Mouse (Mus musculus): Measurements from ENCODE around the gene Fkbp4.

Gene Fkbp4

GRCm38 (mm10) chr6:128437288-128437687, 1.2 kb downstream of the Fkbp4 start:
- DNase-seq (ENCODE audit: low spot score in 2 of 2), result no peak

DNA sequence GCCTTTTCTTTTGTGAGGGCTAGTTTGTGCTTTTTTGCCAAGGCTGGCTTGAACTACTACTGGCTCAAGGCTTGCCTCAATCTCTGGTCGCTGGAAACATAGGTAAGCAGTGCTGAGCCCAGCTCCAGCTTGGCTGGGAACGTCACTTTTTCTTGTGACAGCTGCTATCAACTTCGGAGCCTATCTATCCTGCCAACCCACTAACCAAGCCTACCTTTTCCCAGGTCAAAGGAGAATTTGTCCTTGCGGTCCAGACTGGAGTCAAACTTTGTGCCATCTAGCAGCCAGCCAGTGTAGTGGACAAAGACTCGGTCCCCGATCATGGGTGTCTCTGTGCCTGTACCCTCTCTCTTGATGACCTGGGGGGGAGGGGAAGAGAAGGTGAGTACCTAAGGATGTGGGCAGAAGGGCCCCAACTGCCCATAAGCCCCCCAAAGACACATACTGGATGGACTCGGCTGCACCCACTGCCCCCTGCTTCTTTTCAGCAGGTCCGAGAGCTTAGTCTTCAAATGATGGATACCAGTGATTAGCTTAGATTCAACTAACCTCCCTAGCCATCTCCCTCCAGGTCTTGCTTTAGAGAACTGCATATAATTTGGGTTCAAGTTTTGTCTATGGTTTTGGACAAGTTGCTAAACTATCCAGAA, 2.0 kb downstream of the Fkbp4 start:
- DNase-seq (ENCODE audit: low spot score in 2 of 2), result no peak

GRCm38 (mm10) chr6:128435474-128435873, 3.0 kb downstream of the Fkbp4 start:
- peak in 1 of 2 experiments; percentile 43 for DNase-seq (ENCODE audit: low spot score in 2 of 2)

- no peak for DNase-seq (ENCODE audit: low spot score in 2 of 2)
Observed at GRCm38 (mm10) chr6:128433566-128433965, 4.9 kb downstream of the Fkbp4 start.

DNA sequence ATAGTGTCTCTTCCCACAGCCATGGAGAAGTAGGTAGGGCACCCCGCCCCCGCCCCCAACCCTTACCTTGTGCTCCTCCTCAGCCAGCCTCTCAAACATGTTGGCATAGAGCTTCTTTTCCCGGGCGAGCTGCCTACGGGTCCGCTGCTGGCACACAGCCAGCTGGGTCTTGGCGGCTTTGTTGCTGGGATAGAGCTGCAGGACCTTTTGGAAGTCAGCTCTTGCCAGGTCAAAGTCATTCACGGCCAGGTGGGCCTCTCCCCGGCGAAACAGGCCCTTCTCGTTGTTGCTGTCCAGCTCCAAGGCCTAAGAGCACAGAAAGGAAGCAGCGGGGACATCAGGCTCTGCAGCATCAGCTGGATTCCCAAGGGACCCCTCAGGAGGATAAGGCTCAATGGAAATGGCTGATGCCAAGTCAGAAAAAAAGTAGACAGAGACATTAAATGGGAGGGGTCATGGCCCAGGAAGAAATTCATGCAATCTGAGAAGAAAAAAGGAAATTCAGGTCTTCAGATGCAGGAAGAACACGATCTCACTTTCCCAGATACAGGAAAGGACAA, 6.0 kb downstream of the Fkbp4 start:
- DNase-seq (ENCODE audit: low spot score in 2 of 2), result peak in 1 of 2 experiments; percentile 50

DNA sequence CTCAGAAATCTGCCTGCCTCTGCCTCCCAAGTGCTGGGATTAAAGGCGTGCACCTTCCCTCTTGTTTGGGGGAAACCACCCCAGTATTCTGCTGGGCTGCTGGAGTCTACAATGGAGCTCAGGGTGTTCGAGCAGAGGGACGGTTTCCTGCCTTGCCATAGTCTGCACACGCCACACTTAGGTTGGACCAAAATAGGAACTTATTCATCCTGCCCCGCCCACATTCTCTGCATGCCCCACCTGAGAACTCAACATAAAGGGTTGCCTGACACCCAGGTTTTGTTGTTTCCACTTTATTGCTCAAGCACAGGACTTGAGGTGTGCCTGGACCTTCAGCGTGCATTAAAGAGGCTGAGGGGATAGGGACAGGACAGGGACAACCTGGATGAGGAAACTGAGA, 8.7 kb downstream of the Fkbp4 start:
- DNase-seq (ENCODE audit: low spot score in 2 of 2), result no peak

GRCm38 (mm10) chr6:128429300-128429699, 9.2 kb downstream of the Fkbp4 start:
- no peak for DNase-seq (ENCODE audit: low spot score in 2 of 2)

- DNase-seq (ENCODE audit: low spot score in 2 of 2), result no peak
Observed at GRCm38 (mm10) chr6:128427571-128427970, 10.9 kb downstream of the Fkbp4 start.

- no peak for DNase-seq (ENCODE audit: low spot score in 2 of 2)
Observed at GRCm38 (mm10) chr6:128425046-128425445, 13.4 kb downstream of the Fkbp4 start.

GRCm38 (mm10) chr6:128424269-128425019, 14.0 kb downstream of the Fkbp4 start, which contains the start of gene Itfg2:
TSS of gene Itfg2 (minus strand) at chr6:128424931.
- DNase-seq (ENCODE audit: low spot score in 2 of 2), result peak; percentile 88 to 92

- DNase-seq (ENCODE audit: low spot score in 2 of 2), result no peak
Observed at GRCm38 (mm10) chr6:128423496-128424268, 14.8 kb downstream of the Fkbp4 start.

DNA sequence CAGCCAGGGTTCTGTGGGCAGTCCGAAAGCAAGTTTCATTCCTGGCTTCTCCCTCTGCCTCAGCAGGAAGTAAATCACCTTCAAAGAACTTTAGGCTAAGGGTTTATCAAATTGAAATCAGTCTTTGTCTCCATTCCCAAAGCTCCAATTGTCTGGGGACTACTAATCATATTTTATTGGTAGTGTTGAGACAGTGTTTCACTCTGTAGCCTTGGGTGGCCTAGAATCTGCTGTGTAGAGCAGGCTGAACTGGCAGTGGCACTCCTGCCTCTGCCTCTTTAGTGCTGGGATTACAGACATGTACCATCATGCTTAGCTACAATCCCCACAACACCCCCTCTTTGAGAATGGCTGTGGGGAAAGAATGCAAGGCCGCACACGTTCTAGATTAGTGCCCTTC, 17.0 kb downstream of the Fkbp4 start:
- DNase-seq (ENCODE audit: low spot score in 2 of 2), result no peak

DNA sequence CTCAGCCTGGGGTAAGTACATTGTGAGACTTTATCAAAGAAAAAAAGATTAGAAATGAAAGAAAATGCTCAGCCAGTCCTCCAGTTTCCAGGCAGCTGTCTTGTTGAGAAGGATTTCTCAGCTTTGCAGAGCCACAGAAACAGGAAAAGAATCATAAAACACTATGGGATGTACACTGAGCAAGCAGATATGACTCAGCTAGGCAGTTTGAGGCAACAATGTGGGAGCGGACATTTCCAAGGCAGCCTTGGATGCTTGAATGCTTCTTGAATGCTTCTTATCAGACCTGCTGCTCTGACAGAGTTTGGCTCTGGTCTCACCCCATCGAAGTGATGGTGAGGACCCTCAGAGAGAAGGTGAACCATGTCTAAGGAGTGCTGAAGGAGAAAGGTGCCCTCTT, 17.4 kb downstream of the Fkbp4 start:
- no peak for DNase-seq (ENCODE audit: low spot score in 2 of 2)

DNA sequence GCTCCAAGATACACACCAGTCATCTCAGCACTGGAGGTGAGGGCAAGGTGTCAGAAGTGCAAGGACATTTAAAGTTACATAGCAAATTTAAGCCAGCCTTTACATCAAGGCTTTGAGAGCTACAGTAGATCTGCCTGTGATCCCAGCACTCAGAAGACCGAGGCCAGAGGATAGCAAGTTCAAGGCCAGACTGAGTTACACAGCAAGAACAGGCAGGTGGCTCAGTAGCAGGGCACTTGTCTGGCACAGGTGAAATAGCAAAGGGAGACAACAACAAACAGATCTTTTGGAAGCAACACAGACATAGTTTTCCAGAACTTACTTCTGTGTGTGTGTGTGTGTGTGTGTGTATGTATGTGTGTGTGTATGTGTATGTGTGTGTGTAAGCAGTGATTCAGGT, 20.4 kb downstream of the Fkbp4 start:
- no peak for DNase-seq (ENCODE audit: low spot score in 2 of 2)

- DNase-seq (ENCODE audit: low spot score in 2 of 2), result no peak
Observed at GRCm38 (mm10) chr6:128416169-128416568, 22.3 kb downstream of the Fkbp4 start.

- DNase-seq (ENCODE audit: low spot score in 2 of 2), result peak; percentile 70 to 81
Observed at GRCm38 (mm10) chr6:128411115-128411514, 27.4 kb downstream of the Fkbp4 start.

GRCm38 (mm10) chr6:128410305-128410704, 28.2 kb downstream of the Fkbp4 start:
- DNase-seq (ENCODE audit: low spot score in 2 of 2), result no peak

DNA sequence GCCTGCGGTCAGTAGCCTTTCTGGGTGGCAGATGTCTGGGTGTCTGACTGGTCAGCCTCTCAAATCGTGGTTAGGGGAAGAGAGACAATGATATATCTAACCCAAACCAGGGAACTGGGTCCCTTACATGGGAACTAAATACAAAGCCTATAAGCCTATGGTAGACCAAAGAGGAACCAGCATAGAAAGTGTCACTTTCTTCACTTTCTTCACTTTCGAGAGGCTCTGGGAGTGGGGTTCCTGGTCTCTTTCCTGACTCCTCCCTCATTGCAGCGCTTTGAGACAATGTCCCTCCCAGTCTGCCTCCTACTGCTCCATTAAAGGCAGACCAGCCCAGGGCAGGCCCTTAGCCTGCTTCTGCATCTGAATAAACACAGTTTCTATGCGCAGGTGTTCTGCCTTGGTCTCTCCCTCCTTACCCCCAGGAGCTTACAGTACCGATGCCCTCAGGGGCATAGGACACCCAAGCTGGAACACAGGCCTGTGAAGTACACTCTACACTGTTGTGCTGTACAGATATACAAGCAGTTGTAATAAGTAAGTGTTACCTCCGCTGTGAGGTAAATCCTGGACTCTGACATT, 29.8 kb downstream of the Fkbp4 start:
- DNase-seq (ENCODE audit: low spot score in 2 of 2), result no peak

DNA sequence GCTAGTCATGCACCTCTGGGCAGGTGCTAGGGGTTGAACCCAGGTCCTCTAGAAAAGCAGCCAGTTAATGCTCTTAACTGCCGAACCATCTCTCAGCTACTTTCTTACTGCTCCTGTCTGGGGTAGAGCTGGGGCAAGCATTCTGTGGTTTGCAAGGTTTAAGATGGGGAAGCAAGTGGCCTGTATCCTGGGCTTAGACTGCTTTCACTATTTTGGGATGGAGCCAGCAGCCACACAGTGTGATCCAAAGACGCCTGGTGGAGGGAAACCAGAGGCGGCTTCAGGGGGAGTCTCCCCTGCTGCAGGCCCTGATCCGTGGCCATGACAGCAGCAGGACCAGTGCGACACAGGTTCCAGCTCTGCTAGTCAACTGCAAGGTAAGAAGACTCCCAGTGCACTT, 33.8 kb downstream of the Fkbp4 start:
- DNase-seq (ENCODE audit: low spot score in 2 of 2), result no peak

DNA sequence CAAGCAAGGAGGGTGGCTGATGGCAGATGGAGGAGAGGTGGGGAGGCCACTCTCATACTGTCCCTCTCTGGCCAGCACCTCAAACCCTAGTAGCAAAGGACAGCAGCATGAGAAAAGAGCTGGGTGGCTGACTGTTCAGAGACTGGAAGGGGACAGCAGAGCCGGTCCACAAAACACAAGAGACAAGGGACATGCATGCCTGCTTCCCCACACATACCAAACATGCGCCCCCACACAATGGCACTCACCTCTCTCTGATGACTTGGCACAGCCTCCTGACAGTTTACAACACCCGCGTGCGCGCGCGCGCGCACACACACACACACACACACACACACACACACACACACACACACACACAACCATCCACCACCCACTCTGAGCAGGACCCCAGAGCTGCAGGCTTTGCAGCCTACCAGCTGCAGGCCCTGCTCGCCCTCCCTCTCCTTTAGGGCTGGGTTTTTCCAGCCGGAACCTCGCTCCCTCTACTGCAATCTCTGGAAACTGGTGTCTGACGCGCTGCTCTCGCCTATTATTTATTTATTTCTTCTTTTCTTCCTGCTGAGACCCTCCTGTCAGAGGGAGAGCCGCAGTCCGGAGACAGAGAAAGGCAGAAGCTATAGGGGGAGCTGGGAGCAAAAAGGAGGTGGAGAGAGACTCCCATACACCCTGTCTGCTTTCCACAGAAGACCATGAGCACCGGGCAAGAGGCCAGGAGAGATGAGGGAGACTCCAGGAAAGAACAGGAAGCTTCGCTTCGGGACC, 38.9 kb downstream of the Fkbp4 start:
- peak in 1 of 2 experiments; percentile 38 for DNase-seq (ENCODE audit: low spot score in 2 of 2)

DNA sequence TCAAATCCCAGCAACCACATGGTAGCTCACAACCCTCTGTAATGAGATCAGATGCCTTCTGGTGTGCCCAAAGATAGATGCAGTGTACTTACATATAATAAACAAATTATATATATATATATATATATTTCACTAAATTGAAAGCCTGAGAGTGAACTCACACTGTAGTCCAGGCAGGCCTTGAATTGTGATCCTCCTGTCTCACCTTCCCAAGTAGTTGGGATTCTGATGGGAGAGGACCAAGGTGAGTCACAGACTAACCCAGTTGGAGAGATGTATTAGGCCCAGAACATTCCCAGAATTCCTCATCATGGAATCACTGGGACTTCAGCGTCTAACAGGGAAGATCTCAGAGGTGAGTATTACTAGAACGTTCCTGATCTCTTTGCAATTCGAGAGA, 39.5 kb downstream of the Fkbp4 start, which contains the start of gene Nrip2:
TSS of gene Nrip2 (plus strand) at position 301 of the 400 bp plus-strand sequence.
- DNase-seq (ENCODE audit: low spot score in 2 of 2), result no peak
